Mouse (Mus musculus) MEL (cell line): ENCODE measurements around the gene Nefh. TPM values are rescaled to one million over a fixed set of nuclear protein-coding genes. Genes with fewer than 3 reads are reported as not detected.

Experiments
- DNase-seq: peaks from one replicate; pipeline ENCODE4 v3.0.0; 2011; ENCODE audit warnings: low read depth, low spot score
- H3K27ac ChIP-seq: 2 replicates; pipeline ENCODE4 v1.5.1; 2012; ENCODE audit warnings: low read depth, mild to moderate bottlenecking, control low read depth, low read length, moderate library complexity; ENCODE audit not compliant: control insufficient read depth
- H3K27me3 ChIP-seq, 2 experiments: fragments of 150-350 bp in 1 of 2; sonication (generic) in 1 of 2; 2 replicates each; pipeline ENCODE4 v1.6.1; 2012; ENCODE audit warnings: low read length in 2 of 2, mild to moderate bottlenecking in 2 of 2, improper control_type of control experiment in 1 of 2, moderate library complexity in 1 of 2; ENCODE audit not compliant: insufficient read depth in 2 of 2, control insufficient read depth in 1 of 2
- H3K36me3 ChIP-seq, 2 experiments: 2 replicates each; pipeline ENCODE4 v1.6.1; 2012 to 2014; ENCODE audit warnings: low read length in 2 of 2, improper control_type of control experiment in 1 of 2, inconsistent platforms in 1 of 2, mild to moderate bottlenecking in 1 of 2; ENCODE audit not compliant: insufficient read depth in 2 of 2, control insufficient read depth in 1 of 2
- H3K4me1 ChIP-seq, 2 experiments: fragments of 150-350 bp in 1 of 2; sonication (generic) in 1 of 2; 2 replicates each; pipeline ENCODE4 v1.6.1; 2012; ENCODE audit warnings: low read length in 2 of 2, improper control_type of control experiment in 1 of 2, mild to moderate bottlenecking in 1 of 2; ENCODE audit not compliant: insufficient read depth in 2 of 2, control insufficient read depth in 1 of 2
- H3K4me3 ChIP-seq, 2 experiments: fragments of 150-350 bp in 1 of 2; sonication (generic) in 1 of 2; 2 replicates each; pipeline ENCODE4 v1.5.1; 2012; ENCODE audit warnings: low read depth in 2 of 2, low read length in 2 of 2, mild to moderate bottlenecking in 2 of 2, moderate library complexity in 2 of 2, control low read depth in 1 of 2, improper control_type of control experiment in 1 of 2; ENCODE audit not compliant: control insufficient read depth in 1 of 2, insufficient read depth in 1 of 2
- H3K79me2 ChIP-seq: 2 replicates; pipeline ENCODE4 v1.6.1; 2012; ENCODE audit warnings: mild to moderate bottlenecking, low read length, moderate library complexity; ENCODE audit not compliant: control insufficient read depth, poor library complexity, insufficient read depth
- H3K9ac ChIP-seq: 2 replicates; pipeline ENCODE4 v1.6.1; 2012; ENCODE audit warnings: low read depth, mild to moderate bottlenecking, control low read depth, low read length, moderate library complexity; ENCODE audit not compliant: control insufficient read depth, poor library complexity, severe bottlenecking
- H3K9me3 ChIP-seq: fragments of 150-350 bp; sonication (generic); replicated peaks from 2 replicates; pipeline ENCODE4 v1.6.1; 2012; ENCODE audit warnings: mild to moderate bottlenecking, low read length, improper control_type of control experiment, moderate library complexity; ENCODE audit not compliant: insufficient read depth
- BHLHE40 ChIP-seq: IDR thresholded peaks from 2 replicates; pipeline ENCODE4 v1.6.1; 2012; ENCODE audit warnings: low read depth, mild to moderate bottlenecking, inconsistent platforms, low read length, improper control_type of control experiment, borderline replicate concordance
- CHD1 ChIP-seq: IDR thresholded peaks from 2 replicates; pipeline ENCODE4 v1.6.1; 2012; ENCODE audit warnings: low read depth, mild to moderate bottlenecking, inconsistent platforms, low read length, improper control_type of control experiment
- E2F4 ChIP-seq: IDR thresholded peaks from 2 replicates; pipeline ENCODE4 v1.6.1; 2011; ENCODE audit warnings: low read depth, low read length, improper control_type of control experiment, borderline replicate concordance
- ETS1 ChIP-seq: IDR thresholded peaks from 2 replicates; pipeline ENCODE4 v1.6.1; 2012; ENCODE audit warnings: low read depth, mild to moderate bottlenecking, inconsistent platforms, low read length, improper control_type of control experiment, moderate library complexity
- GABPA ChIP-seq: IDR thresholded peaks from 2 replicates; pipeline ENCODE4 v1.6.1; 2012; ENCODE audit warnings: low read depth, mild to moderate bottlenecking, inconsistent platforms, low read length, improper control_type of control experiment, moderate library complexity
- HCFC1 ChIP-seq: IDR thresholded peaks from 2 replicates; pipeline ENCODE4 v1.6.1; 2012; ENCODE audit warnings: low read depth, mild to moderate bottlenecking, inconsistent platforms, low read length, improper control_type of control experiment, moderate library complexity
- KAT2A ChIP-seq: conservative IDR thresholded peaks from 2 replicates; pipeline ENCODE4 v1.6.1; 2012; ENCODE audit warnings: low read depth, low read length, improper control_type of control experiment, inconsistent platforms
- MAX ChIP-seq: IDR thresholded peaks from 2 replicates; pipeline ENCODE4 v1.6.1; 2011; ENCODE audit warnings: low read length, improper control_type of control experiment
- MAZ ChIP-seq: IDR thresholded peaks from 2 replicates; pipeline ENCODE4 v1.6.1; 2012; ENCODE audit warnings: low read depth, mild to moderate bottlenecking, inconsistent platforms, low read length, improper control_type of control experiment
- MYC ChIP-seq: IDR thresholded peaks from 2 replicates; pipeline ENCODE4 v1.6.1; 2011; ENCODE audit warnings: low read depth, mild to moderate bottlenecking, low read length, improper control_type of control experiment, moderate library complexity
- NELFE ChIP-seq: IDR thresholded peaks from 2 replicates; pipeline ENCODE4 v1.6.1; 2011; ENCODE audit warnings: low read depth, low read length, improper control_type of control experiment
- POLR2A ChIP-seq, 2 experiments: IDR thresholded peaks; 2 replicates each; pipeline ENCODE4 v1.6.1; 2011 to 2012; ENCODE audit warnings: low read length in 2 of 2, mild to moderate bottlenecking in 2 of 2, control low read depth in 1 of 2, improper control_type of control experiment in 1 of 2, low read depth in 1 of 2, moderate library complexity in 1 of 2; ENCODE audit not compliant: control insufficient read depth in 1 of 2, insufficient read depth in 1 of 2, poor library complexity in 1 of 2
- POLR2AphosphoS5 ChIP-seq: IDR thresholded peaks from 2 replicates; pipeline ENCODE4 v1.6.1; 2012; ENCODE audit warnings: low read depth, borderline replicate concordance, mild to moderate bottlenecking, inconsistent platforms, low read length, moderate library complexity, mixed read lengths
- RAD21 ChIP-seq: IDR thresholded peaks from 2 replicates; pipeline ENCODE4 v1.6.1; 2011; ENCODE audit warnings: mild to moderate bottlenecking, low read depth, low read length, improper control_type of control experiment
- RCOR1 ChIP-seq: IDR thresholded peaks from 2 replicates; pipeline ENCODE4 v1.6.1; 2012; ENCODE audit warnings: low read depth, mild to moderate bottlenecking, inconsistent platforms, low read length, improper control_type of control experiment
- SIN3A ChIP-seq: IDR thresholded peaks from 2 replicates; pipeline ENCODE4 v1.6.1; 2012; ENCODE audit warnings: low read length, improper control_type of control experiment, inconsistent platforms
- SMC3 ChIP-seq: IDR thresholded peaks from 2 replicates; pipeline ENCODE4 v1.6.1; 2011; ENCODE audit warnings: low read depth, low read length, improper control_type of control experiment
- TAL1 ChIP-seq: IDR thresholded peaks from 2 replicates; pipeline ENCODE4 v1.6.1; 2012; ENCODE audit warnings: mild to moderate bottlenecking, inconsistent platforms, low read length, moderate library complexity, mixed read lengths
- USF2 ChIP-seq, 2 experiments: IDR thresholded peaks; 2 replicates each; pipeline ENCODE4 v1.6.1; 2011 to 2012; ENCODE audit warnings: improper control_type of control experiment in 2 of 2, low read length in 2 of 2, borderline replicate concordance in 1 of 2, inconsistent platforms in 1 of 2, low read depth in 1 of 2, mild to moderate bottlenecking in 1 of 2; ENCODE audit not compliant: insufficient read depth in 1 of 2
- ZC3H11A ChIP-seq: IDR thresholded peaks from 2 replicates; pipeline ENCODE4 v1.6.1; 2012; ENCODE audit warnings: low read depth, mild to moderate bottlenecking, inconsistent platforms, low read length, improper control_type of control experiment
- ZKSCAN1 ChIP-seq: IDR thresholded peaks from 2 replicates; pipeline ENCODE4 v1.6.1; 2012; ENCODE audit warnings: low read depth, mild to moderate bottlenecking, inconsistent platforms, low read length, improper control_type of control experiment, moderate library complexity
- ZNF384 ChIP-seq: IDR thresholded peaks from 2 replicates; pipeline ENCODE4 v1.6.1; 2012; ENCODE audit warnings: low read depth, mild to moderate bottlenecking, inconsistent platforms, low read length, improper control_type of control experiment
- polyA plus RNA-seq, 2 experiments: library from polyadenylated mRNA; stranded (reverse) in 1 of 2; unstranded in 1 of 2; fragments of >175 nt in 1 of 2; fragments of >200 nt in 1 of 2; gene quantifications; 2 replicates each; pipeline versions ENCODE4 v1.2.1 to v1.2.4; 2012; ENCODE audit warnings: low replicate concordance in 2 of 2, low read depth in 1 of 2; ENCODE audit not compliant: insufficient read length in 2 of 2, insufficient read depth in 1 of 2, missing spikeins in 1 of 2
- total RNA-seq: library from RNA; depleted of rRNA; stranded (reverse); fragments of 300-350 nt; gene quantifications from 2 replicates; pipeline ENCODE4 v1.2.3, GENCODE M21; 2012; rRNA removed

The Nefh gene
- total RNA-seq, result not detected in 2 replicates
- under 1 TPM in 1 of 2 experiments, not detected in 1; 0.03 TPM for polyA plus RNA-seq

DNA sequence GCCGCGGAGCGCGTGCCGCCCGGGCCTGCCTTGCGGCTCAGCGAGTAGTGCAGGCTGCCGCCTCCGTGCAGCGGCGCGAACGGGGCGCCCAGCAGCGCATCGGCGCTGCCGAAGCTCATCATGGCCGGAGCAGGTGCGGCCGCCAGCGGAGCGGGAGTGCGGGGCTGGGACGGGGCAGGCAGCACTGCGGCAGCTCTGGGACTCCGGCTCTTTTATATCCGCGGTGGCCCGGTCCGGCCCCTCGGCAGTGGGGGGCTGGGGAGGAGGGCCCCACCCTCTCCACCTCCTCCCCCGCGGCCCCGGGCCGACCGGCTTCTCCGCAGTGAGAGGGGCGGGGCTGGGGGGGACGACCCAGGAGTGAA, at the start of gene Nefh:
Gene Nefh, minus strand, starts transcription at position 252 of the 362 bp plus-strand sequence.
- H3K36me3 ChIP-seq, result no peaks in the 10 kb centered on the region
- H3K79me2 ChIP-seq, result no peaks in the 10 kb centered on the region
- no peak for DNase-seq
- H3K27me3 ChIP-seq, result peaks cover 0 to 2% of the 10 kb centered on the region in 2 experiments; a peak in 2 of 4 replicates
- no peak for TF ChIP-seq MAZ
- no peak for TF ChIP-seq POLR2AphosphoS5
- no peak for TF ChIP-seq ZC3H11A
- no peak for TF ChIP-seq GABPA
- TF ChIP-seq MAX, result no peak
- no peak for TF ChIP-seq USF2 (IDR thresholded peaks at IDR 0.05; ENCODE audit: borderline replicate concordance in 1 of 2, insufficient read depth in 1 of 2, low read depth in 1 of 2, low read length in 2 of 2)
- no peak for TF ChIP-seq MYC
- no peak for TF ChIP-seq POLR2A (IDR thresholded peaks at IDR 0.05; ENCODE audit: control insufficient read depth in 1 of 2, insufficient read depth in 1 of 2, low read depth in 1 of 2, low read length in 2 of 2, poor library complexity in 1 of 2)
- no peak for TF ChIP-seq HCFC1
- no peak for TF ChIP-seq BHLHE40
- TF ChIP-seq NELFE, result no peak
- TF ChIP-seq ETS1, result no peak
- TF ChIP-seq CHD1, result no peak
- TF ChIP-seq, all 39 proteins: peak for 0
- H3K4me3 ChIP-seq, result no peak within 1 kb of the TSS
- no peaks in the 10 kb centered on the region for H3K9me3 ChIP-seq
- no peak within 1 kb of the TSS for H3K9ac ChIP-seq
- no peaks in the 10 kb centered on the region for H3K4me1 ChIP-seq
- H3K27ac ChIP-seq, result no peak within 1 kb of the TSS

DNA sequence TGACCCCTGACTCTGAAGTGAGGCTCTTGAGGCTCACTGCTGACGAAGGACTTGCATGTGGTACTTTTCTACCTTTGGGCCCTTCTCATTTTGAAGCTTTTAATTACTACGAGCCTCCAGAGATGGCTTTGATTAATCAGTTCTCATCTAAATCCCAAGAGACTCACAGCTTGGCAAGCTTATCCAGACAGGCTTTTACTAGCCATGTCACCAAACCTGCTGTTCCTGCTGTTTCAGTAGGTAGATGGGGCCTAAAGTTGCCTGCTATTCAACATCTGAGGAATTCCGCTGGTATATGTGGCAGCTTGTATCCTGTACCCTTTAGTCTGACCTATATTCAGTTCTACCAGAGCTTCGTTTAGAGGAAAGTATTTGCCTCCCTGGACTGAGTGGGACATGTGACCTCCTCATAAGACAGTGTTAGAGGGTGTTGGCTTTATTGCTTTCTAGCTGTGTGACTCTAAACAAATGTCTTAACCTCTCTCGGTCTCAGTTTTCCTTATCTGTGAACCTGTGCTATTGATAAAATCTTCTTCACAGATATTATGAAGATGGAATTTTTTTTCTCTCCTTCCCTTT, 48.8 kb upstream of the Nefh start:
- no peaks in the 10 kb centered on the region for H3K27me3 ChIP-seq
- H3K27ac ChIP-seq, result no peak overlapping the region
- H3K4me1 ChIP-seq, result no peaks in the 10 kb centered on the region
- H3K9ac ChIP-seq, result no peak overlapping the region
- H3K36me3 ChIP-seq, result peaks cover 0 to 6% of the 10 kb centered on the region in 2 experiments; a peak in 2 of 4 replicates
- H3K4me3 ChIP-seq, result no peak overlapping the region
- TF ChIP-seq RCOR1 (no peak), ZKSCAN1 (no peak), E2F4 (no peak), SMC3 (no peak), ZC3H11A (no peak), MAX (no peak), TAL1 (no peak), ETS1 (no peak), SIN3A (no peak), RAD21 (no peak), CHD1 (no peak), KAT2A (no peak), ZNF384 (no peak)
- peaks cover 2% of the 10 kb centered on the region; the same call in 1 of the 2 replicates for H3K79me2 ChIP-seq
- no peaks in the 10 kb centered on the region for H3K9me3 ChIP-seq
- no peak for DNase-seq
